Mouse (Mus musculus) lung, adult 2 months (tissue): ENCODE results near the gene Zfp827. TPM values are rescaled to one million over a fixed set of nuclear protein-coding genes. Genes with fewer than 3 reads are reported as not detected.

Experiments
- DNase-seq: peaks from one replicate; pipeline ENCODE4 v3.0.0; 2022
- H3K4me1 ChIP-seq: fragments of 200-500 bp; 2 replicates; pipeline ENCODE4 v1.6.1; 2011; ENCODE audit warnings: low read length; ENCODE audit not compliant: control insufficient read depth, insufficient read depth
- H3K4me3 ChIP-seq: fragments of 200-500 bp; replicated peaks from 2 replicates; pipeline ENCODE3; 2011; ENCODE audit warnings: low read depth, mild to moderate bottlenecking, control low read depth, low read length; ENCODE audit errors: extremely low read depth
- CTCF ChIP-seq: fragments of 200-500 bp; IDR thresholded peaks from 2 replicates; pipeline ENCODE4 v1.5.1; 2011; ENCODE audit warnings: mild to moderate bottlenecking, low read length, control low read depth; ENCODE audit not compliant: insufficient read depth
- POLR2A ChIP-seq: fragments of 200-500 bp; IDR thresholded peaks from 2 replicates; pipeline ENCODE4 v1.6.1; 2011; ENCODE audit warnings: low read depth, mild to moderate bottlenecking, control low read depth, low read length, borderline replicate concordance; ENCODE audit errors: extremely low read depth
- WGBS: fragments of 180-500 bp; shearing (Covaris S2); methylation state at CpG from one replicate; pipeline ENCODE4 v1.1.7; 2018; 5-methylcytosine and 5-hydroxymethylcytosine counted together
- polyA plus RNA-seq: library from polyadenylated mRNA; depleted of rRNA; stranded (reverse); fragments of >200 nt; gene quantifications from 2 replicates; pipeline ENCODE4 v1.2.3, GENCODE M21; 2012

Gene Zfp827
- polyA plus RNA-seq, 1 experiment = 9.6 TPM

- 56% methylated on average over 6 of the region's 6 CpGs for WGBS
- Histone ChIP-seq H3K4me3 (no peak overlapping the region), H3K4me1 (peaks cover 14% of the 10 kb centered on the region)
- DNase-seq = no peak
- TF ChIP-seq POLR2A (no peak), CTCF (no peak)
Measured at GRCm38 (mm10) chr8:79080096-79080739, 52.0 kb downstream of the Zfp827 start.

- no peak for TF ChIP-seq POLR2A
- no peak for TF ChIP-seq CTCF
- 70% methylated on average over 4 of the region's 4 CpGs for WGBS
- H3K4me1 ChIP-seq = peaks cover 14% of the 10 kb centered on the region
- no peak for DNase-seq
- H3K4me3 ChIP-seq = no peak overlapping the region
Measured at GRCm38 (mm10) chr8:79081333-79081732, 53.1 kb downstream of the Zfp827 start.

- no peak for TF ChIP-seq CTCF
- TF ChIP-seq POLR2A = no peak
- Histone ChIP-seq H3K4me3 (no peak overlapping the region), H3K4me1 (peaks cover 14% of the 10 kb centered on the region)
- WGBS = 72% methylated on average over 10 of the region's 10 CpGs
- no peak for DNase-seq
Measured at GRCm38 (mm10) chr8:79081955-79082354, 53.7 kb downstream of the Zfp827 start.

- H3K4me1 ChIP-seq = peaks cover 14% of the 10 kb centered on the region
- no peak for DNase-seq
- TF ChIP-seq CTCF (no peak), POLR2A (no peak)
- no peak overlapping the region for H3K4me3 ChIP-seq
- WGBS = 49% methylated on average over 18 of the region's 18 CpGs
Measured at GRCm38 (mm10) chr8:79083461-79084358, 55.5 kb downstream of the Zfp827 start.

- Histone ChIP-seq H3K4me1 (peaks cover 14% of the 10 kb centered on the region), H3K4me3 (no peak overlapping the region)
- WGBS = 69% methylated on average over 3 of the region's 3 CpGs
- TF ChIP-seq POLR2A = no peak
- TF ChIP-seq CTCF = no peak
- no peak for DNase-seq
Measured at GRCm38 (mm10) chr8:79084359-79084820, 56.2 kb downstream of the Zfp827 start.

- Histone ChIP-seq H3K4me1 (peaks cover 5% of the 10 kb centered on the region), H3K4me3 (no peak overlapping the region)
- no peak for DNase-seq
- 71% methylated on average over 4 of the region's 4 CpGs for WGBS
- no peak for TF ChIP-seq CTCF
- TF ChIP-seq POLR2A = no peak
Measured at GRCm38 (mm10) chr8:79094422-79094821, 66.2 kb downstream of the Zfp827 start.

- TF ChIP-seq CTCF (no peak), POLR2A (no peak)
- no peak for DNase-seq
- Histone ChIP-seq H3K4me3 (no peak overlapping the region), H3K4me1 (peaks cover 5% of the 10 kb centered on the region)
- 87% methylated on average over 7 of the region's 7 CpGs for WGBS
Measured at GRCm38 (mm10) chr8:79095162-79095561, 66.9 kb downstream of the Zfp827 start.

- H3K4me3 ChIP-seq = no peak overlapping the region
- peaks cover 5% of the 10 kb centered on the region for H3K4me1 ChIP-seq
- 36% methylated on average over 11 of the region's 11 CpGs for WGBS
- DNase-seq = no peak
- no peak for TF ChIP-seq POLR2A
- no peak for TF ChIP-seq CTCF
Measured at GRCm38 (mm10) chr8:79096970-79097369, 68.7 kb downstream of the Zfp827 start.

GRCm38 (mm10) chr8:79102707-79103106 lies 74.5 kb downstream of the Zfp827 start:
- H3K4me1 ChIP-seq = no peaks in the 10 kb centered on the region
- DNase-seq = no peak
- 78% methylated on average over 4 of the region's 4 CpGs for WGBS
- no peak for TF ChIP-seq POLR2A
- TF ChIP-seq CTCF = no peak
- H3K4me3 ChIP-seq = no peak overlapping the region
